Mouse (Mus musculus) retina, postnatal 7 days (tissue): ENCODE results near the gene Cyb5r2.

ENCODE experiments used
- DNase-seq: peaks from one replicate; pipeline ENCODE4 v3.0.0-alpha.2; 2012; ENCODE audit warnings: low read depth, low spot score

Gene Cyb5r2

DNA sequence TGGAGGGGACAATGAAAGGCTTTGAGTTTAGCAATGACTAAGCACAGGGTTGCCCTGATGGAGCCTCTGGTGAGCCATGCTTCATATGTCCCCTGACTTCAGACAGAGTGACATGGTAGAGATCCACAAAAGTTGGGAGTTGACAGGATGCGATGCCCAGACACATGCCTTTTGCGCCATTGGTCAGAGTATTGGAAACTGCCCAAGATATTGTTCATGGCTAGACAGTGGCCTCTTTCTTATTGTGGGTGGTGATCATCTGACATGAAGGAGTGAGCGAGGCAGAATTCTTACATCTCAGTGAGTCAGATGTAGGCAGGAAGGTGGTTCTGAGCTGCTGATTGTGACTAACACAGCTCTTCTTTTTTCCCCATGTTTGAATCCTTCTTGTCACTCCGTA, 35.3 kb downstream of the Cyb5r2 start:
- no peak for DNase-seq

DNA sequence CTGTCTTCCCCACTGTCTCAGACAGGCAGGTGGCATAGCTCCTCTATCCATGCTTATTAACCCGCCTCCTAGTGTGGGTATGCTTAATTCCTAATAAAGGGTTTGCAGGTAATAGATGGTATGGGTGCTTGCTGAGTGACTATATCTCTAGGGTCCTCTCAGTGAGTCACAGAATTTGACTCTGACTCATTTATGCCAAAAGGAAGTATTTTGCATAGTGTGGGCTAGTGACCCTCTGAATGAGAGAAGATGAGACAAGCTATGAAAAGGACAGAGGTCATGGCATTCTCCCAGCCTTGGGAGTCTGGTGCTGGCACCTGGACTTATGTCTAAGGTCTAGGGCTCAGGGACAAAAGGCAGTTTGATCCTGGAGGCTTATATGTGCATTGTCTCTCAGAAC, 37.1 kb downstream of the Cyb5r2 start:
- DNase-seq: no peak

DNA sequence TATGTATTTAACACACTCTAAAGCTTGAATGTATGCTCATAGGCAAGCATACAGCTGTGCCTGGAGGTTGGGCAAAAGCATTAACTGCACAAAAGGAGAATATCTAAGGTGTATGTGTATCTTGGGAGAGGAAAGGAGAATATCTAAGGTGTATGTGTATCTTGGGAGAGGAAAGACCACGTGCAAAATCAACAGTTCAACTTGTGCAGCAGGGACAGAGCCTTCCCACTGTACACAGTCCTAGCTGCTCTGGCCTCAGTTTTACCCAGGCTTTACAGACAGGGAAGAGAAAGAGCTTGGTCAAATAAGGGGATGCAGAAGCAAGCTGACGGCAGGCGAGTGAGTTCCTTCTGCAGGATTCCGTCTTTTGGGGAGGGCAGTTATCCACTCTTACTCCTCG, 43.8 kb downstream of the Cyb5r2 start:
- DNase-seq: no peak

DNA sequence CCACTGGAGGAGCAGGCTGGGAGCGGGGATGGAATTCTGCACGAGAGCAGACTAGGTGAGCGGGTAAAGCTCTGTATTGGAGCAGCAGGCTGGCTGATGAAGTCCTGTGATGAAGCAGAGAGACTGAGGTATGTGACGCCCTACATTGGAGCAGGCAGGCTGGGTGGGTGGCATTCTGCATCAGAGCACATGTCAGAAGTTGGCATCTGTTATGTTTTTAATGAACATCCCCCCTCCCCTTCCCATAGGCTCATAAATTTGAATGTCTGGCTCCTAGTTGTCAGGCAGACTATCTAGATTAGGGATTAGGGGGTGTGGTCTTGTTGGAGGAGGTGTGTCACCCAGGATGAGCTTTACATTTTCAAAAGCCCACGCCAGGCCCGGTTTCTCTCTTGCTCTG, 45.1 kb downstream of the Cyb5r2 start:
- DNase-seq: peak; percentile 19

GRCm38 (mm10) chr7:107708491-107709112, 49.2 kb downstream of the Cyb5r2 start:
- peak; percentile 50 for DNase-seq

- no peak for DNase-seq
These were observed 50.2 kb downstream of the Cyb5r2 start for GRCm38 (mm10) chr7:107707650-107708049.

- no peak for DNase-seq
These were observed 51.9 kb downstream of the Cyb5r2 start for GRCm38 (mm10) chr7:107705941-107706340.

DNA sequence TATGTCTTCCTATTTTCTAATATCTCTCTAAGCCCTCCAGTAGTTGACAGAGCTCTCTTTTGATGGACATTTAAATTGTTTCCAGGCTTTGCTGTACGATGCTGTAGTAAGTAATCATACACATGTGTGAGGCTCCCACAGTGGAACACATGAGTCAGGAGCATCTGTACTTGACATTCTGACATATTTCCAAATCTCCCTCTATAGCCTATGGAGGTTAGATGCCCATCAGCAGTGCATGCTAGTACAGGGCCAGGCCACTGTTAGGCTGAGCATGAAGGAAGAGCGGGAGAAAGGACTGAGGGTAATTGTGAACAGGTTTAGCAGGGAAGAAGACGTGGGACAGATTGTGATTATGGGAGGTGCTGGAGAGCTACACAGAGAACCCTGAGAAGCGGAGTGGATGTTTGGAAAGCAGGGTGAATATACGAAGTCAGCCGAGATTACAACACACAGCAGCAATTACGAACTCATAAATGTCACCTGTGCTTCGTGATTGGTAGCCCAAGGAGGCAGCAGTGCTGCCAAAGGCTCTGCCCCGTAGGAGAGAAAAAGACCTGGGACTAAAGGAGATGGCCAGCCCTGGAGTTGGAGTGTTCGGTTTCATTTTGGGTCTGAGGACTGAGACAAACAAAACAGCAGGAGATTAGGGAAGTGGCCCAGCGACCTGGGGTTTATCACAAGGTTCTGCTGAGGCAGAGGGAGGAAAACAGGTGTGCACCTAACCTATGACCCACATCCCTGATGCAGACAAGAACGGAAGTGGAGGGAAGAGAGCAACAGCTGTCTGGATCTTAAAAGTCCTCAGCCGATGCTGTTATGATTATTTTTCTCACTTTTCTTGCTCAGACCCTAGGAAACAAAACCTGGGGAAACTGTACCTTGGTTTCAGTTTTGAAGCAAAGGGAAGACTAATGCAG, 55.1 kb downstream of the Cyb5r2 start:
- no peak for DNase-seq

DNA sequence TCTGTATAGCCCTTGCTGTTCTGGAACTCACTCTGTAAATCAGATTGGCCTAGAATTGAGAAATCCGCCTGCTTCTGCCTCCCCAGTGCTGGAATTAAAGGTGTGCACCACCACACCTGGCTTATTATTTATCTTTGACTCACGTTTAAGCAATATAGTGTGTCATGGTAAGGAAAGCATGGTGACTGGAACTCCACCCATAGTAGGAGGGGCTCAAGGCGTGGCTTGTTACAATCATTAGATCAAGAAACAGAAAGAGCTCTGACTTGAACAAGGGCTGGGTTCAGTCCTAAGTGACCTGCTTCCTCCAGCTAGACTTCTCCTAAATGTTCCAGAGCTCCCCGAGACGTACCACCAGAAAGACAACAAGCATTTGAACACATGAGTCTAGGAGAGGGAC, 57.2 kb downstream of the Cyb5r2 start:
- DNase-seq: no peak

GRCm38 (mm10) chr7:107699926-107700325, 57.9 kb downstream of the Cyb5r2 start:
- DNase-seq: no peak
